Mouse (Mus musculus) T-cell, adult 2 months (primary cell): Measurements from ENCODE around the gene Hhat.
A peak's percentile ranks its signal among the peaks of the same experiment; 100 is the strongest.

ENCODE experiments used
- DNase-seq: peaks from one replicate; pipeline ENCODE4 v3.0.0; 2022; ENCODE audit warnings: low spot score

Gene Hhat

DNA sequence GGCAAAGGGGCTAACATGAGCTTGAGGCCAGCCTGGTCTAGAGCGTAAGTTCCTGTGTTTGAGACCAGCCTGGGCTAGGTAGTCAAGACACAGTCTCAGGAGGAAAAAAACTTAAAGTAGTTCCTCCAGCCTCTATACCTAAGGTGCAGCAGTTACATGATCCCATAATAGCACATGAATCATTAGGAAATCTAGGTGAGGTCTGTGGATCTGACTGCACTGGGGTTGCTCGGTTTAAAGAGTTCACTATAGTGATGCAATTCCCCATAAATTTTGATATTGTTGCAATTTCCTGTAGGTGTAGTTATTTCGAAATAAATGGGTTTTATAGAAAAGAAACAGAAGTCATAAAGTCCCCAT lies 26.2 kb downstream of the Hhat start:
- DNase-seq = no peak

DNA sequence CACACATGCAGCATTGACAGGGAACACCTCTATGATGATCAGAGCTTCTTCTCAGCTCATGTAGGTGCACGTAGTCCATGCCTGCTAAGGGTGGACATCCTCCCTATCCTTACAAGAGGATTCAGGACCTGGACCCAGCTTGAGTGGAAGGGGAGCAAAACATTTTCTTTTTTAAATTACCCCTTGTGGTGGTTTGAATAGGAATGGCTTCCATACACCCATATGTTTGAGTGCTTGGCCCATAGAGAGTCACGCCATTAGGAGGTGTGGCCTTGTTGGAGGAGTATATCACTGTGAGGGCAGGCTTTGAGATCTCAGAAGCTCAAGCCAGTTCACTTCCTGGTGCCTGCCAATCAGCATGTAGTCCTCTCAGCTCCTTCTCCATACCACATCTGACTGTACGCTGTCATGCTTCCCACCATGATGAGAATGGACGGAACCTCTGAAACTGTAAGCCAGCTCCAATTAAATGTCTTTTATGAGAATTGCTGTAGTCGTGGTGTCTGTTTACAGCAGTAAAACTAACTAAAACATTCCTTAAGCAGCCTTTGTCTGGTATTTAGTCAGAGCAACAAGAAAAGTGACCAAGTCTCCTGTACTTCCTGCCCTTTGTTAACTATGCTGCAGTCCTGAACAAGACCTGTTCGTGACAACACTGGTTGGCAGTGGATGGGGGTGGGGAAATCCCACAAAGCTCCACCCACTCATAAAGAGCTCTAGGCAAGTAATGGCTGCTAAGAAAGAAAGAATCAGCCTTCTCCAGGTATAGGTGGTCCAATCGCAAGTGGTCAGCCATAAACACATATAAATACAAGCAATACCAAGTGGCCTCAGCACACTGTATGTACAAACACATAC lies 28.4 kb downstream of the Hhat start:
- no peak for DNase-seq

DNA sequence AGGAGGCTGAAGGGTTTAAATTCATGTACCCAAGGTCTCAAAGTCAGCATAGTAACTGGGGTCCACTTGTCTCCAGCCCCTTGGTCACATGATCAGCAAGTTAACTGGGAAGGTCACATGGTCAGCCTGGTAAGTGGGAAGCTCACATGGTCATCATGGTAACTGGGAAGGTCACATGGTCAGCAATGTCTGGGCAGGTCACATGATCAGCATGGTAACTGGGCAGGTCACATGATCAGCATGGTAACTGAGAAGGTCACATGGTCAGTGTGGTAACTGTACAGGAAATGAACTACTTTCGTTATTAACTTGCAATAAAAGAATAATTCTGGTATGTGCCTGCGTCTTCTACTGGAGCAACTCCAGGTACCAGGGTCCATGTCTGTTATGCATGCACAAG lies 29.1 kb downstream of the Hhat start:
- no peak for DNase-seq

DNA sequence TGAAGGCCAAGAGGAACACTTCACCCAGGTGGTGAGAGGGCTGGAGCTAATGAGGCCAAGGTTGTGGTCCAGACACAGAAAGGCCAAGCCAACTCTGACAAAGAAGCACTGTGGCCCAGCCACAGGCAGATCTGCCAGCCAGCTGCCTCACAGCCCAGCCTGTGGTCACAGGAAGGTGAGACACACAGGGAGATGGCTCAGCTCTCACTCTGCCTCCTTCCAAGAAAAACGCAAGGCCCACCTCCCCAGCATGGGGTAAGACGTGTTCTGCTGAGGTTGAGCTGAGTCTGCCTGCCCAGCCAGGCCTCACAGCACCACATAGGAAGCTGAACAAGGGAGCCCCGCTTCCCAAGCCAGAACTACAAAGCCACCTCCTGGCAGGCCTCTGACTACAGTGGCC lies 34.5 kb downstream of the Hhat start:
- no peak for DNase-seq

DNA sequence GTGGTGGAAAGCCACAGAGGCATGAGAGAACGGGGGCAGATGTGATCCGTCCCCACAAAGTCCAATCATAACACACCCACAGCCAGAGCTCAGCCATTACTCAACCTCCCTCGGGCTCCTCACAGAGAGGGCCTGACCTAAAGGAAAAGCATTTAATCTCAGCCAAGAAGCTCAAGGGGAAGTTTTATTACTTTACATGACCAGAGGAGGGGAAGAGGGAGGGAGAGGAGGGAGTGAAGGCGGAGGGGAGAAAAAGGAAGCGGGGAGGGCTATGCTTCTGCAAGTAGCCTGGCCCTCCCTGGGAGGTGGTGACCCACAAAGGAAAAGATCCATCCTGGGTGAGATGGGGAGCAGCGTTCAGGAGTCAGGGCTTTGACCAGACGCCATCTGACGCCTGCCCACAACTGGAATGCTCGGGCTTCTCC lies 35.0 kb downstream of the Hhat start:
- no peak for DNase-seq

DNA sequence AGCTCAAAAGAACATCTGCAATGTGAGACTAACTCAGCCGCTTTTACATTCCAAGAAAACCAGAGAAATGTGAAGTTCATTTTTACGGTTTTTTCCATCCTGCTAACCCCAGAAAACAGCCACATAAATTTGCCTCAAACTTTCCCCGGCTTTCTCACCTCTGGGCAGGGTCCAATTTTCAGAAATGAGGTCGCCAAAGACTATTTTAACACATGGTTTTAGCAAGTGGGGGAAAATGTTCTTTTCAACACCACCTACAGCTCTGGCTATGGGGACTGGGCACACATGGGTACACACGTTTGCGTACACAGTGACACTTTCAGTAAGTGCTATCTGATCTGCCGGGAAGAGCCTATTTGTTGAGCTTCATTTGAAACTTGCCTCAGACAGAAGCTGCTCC lies 40.5 kb downstream of the Hhat start:
- no peak for DNase-seq

DNA sequence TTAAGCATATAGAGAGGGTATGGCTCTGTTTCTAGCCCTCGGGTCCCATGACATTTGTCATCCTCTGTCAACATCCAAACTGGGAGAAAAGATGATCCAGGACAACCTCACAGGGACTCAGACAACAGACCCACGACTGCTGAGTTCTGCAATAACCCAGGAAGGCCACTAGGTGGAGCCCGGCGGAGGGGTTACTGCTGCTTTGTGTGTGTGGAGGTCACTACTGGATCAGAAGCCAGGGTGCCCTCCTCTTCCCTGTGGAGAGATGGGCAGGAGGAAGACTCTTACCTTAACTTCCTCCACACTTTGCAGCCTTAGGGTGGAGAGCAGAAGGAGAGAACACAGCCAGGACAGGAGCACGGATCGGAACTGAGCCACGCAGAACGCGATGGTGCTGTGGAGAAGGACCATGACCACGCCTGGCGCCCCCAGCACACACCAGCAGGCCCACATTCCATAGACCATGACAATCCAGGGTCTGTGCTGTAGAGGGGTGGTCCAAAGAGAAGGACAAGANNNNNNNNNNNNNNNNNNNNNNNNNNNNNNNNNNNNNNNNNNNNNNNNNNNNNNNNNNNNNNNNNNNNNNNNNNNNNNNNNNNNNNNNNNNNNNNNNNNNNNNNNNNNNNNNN lies 43.9 kb downstream of the Hhat start:
- peak; percentile 37 for DNase-seq

DNA sequence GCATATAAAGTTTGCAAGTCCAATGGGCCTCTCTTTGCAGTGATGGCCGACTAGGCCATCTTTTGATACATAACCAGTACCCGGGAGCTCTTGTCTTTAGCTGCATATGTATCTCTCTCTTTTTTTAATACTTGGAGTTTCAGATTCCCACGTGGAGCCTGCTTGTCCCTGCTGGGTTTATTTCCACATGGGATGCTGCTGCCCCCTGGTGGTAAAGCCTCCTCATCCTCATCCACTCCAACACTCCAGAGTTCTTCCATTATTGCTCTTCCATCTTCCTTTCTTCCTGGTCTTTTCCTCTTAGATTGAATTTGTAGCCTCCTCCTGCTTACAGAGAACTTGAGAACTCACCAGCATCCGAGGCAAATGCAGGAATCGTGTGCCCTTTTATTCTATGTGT lies 48.9 kb downstream of the Hhat start:
- DNase-seq = no peak

DNA sequence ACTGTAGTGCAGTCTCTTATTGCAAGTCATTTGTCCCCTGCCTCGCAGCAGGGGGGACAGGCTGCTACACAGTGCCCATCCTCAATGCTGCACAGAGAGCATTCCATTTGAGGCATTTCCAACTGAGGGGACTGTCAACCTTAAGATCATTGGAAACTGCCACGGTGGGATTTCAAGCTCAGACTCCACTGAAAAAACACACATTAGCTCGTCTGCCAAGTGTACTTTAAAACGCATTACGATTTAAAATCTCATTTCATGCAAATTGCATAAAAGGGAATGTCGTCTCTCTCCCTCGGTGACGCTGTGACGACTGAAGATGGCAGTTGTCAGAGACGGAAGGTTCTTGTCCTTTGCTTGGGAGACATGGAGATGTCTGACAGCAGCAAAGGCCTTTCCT lies 50.9 kb downstream of the Hhat start:
- no peak for DNase-seq

DNA sequence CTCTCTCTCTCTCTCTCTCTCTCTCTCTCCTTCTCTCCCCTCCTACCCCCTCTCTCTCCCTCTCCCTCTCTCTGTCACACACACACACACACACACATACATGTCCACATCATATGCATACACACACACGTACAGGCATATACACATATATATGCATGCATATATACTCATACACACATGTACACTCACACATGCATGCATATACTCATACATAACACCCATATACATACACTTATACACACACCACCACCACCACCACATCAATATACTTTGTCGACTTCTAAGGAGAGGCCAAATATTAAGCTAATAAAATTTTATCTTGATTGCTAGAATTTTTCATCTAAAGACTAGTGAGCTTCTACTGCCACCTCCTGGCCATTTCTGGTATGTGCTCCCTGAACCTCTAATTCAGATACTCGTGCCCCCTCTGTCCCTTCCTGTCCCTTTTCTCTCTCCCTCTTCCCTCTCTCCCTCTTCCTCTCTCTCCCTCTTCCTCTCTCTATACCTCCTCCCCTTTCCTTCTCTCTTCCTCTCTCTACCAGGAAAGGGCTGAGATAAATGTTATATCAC lies 59.2 kb downstream of the Hhat start:
- DNase-seq = peak; percentile 13

DNA sequence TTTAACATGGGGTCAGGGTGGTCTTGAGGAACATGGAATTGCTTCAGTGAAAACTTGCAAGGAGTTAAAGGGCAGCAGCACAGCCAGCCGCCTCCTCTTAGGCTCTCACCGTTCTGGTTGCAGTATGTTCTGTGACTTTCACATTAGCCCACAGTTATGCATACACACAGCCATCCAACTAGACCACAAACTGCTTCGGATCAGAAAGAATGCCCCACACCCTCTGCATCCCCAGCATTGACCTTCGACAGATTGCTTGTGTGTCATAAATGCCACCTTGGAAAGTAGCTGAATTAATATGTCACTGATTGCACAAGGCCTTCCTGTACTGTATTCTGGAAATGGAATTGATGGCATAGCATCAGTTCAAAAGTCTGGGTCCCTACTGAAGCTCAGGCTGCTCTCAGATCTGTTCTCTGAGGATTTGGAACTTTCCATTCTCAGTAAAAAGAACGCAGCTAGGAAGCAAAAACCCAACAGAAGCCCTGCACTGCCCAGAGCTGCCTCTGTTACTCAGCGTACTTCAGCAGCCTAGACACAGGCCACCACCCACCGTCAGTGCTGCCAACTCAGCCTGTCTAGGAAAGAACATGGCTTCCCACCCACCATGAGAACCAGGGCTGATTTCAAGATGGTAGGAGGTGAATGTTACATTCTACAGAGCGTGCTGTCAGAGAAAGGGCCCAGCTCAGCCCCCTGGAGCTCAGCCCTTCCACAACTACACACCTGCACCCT lies 70.5 kb downstream of the Hhat start:
- DNase-seq = no peak

DNA sequence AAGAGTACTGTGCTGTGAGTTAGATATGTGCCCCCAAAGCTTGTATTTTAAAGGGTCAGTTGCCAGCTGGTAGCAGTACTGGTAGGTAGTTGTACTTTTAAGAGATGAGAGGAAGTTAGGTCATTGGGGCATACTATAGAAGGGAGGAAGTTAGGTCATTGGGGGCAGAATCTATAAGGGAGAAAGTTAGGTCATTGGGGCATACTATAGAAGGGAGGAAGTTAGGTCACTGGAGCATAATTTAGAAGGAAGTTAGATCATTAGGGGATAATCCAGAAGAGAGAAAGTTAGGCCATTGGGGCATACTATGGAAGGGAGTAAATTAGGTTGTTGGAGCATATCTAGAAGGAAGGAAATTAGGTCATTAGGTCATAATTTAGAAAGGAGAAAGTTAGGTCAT lies 71.9 kb downstream of the Hhat start:
- no peak for DNase-seq

DNA sequence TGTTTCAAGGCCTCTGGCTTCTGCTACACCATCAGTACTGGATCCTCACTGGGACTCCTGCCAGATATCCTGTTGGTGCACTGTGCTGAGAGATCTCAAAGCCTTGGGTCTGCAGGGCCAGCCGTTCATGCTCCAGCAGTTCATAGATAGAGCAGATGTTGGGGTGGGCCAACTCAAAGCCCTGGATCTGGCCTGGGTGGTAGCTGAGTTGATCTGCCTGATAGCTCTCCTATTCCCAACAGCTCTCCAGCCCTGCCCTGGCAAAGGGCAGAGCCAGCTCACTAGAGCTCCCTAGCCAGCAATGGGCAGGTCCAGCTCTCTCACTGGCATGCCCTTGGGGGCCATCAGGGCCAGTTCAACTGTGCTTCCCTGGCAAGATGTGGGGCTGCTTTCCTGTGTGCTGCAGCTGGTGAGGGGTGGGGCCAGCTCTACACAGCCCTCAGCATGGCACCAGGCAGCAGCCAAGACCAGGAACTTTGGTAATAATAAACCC lies 74.6 kb downstream of the Hhat start:
- DNase-seq = no peak

DNA sequence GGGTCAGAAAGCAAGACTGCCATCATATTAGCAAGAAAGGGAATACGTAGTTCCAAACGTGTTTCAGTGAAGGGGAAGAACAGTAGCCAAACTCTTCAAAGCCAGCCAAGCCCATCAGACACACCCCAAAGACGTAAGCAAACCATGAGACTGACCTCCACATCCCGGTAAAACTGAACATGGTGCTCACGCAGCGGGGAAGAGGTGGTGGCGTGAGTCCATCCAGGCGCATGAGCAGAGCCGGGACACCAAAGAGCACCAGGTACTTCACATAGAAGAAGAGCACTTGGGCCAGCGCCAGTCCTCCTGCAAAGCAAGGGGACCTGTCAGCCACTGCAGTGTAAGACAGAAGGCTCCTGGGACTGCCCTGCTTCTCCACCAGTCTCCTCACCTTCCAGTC lies 77.4 kb downstream of the Hhat start:
- no peak for DNase-seq

DNA sequence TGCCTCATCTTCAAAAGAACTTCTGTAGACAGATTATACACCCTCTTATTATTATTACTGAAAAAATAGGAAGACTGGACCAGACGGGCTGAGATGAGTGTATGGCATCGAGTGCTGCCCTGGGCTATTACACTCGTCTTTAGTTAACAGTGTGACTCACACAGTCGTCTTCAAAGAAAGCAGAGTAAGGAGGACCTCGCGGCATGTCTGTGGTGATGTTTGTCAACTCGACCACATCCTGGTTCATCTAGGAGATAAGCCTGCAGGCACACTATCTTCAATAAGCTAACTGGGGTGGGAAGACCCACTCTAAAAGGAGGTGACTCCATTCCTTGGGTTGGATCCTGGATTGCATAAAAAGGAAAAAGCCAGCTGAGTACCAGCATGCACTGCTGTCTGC lies 78.0 kb downstream of the Hhat start:
- peak; percentile 39 for DNase-seq

DNA sequence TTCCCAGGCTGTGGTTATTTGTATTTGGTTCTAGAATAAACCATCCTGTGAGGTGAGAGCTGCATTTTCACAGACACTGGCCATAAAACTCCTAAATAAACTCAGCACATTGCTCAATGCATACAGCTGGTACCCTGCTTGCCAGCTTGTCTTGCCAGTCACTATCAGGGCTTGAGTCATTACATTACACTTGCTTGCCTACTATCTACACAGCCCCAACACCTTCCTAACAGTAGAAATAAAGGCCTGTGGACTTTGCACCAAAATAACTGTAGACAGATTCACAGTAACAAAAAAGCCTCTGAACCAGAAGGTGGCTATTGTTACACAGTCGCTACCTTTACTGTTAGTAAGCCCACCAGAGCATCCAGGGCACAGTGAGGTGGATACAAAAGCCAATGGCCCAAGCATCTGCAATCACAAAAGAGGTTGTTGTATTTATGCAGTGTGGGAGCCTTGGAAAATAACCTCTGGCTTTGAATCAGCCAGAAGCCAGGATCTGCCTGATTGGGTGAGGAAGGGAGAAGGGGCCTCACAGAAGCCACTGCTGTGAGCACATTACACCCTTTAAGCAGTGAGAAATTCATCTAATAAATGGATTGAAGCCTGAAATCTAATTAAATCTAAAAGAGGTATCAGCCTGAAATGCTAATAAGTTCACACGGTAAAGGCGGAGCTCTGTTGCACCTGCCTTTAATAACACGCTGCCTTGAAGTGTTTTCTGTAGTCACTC lies 88.6 kb downstream of the Hhat start:
- DNase-seq = no peak

DNA sequence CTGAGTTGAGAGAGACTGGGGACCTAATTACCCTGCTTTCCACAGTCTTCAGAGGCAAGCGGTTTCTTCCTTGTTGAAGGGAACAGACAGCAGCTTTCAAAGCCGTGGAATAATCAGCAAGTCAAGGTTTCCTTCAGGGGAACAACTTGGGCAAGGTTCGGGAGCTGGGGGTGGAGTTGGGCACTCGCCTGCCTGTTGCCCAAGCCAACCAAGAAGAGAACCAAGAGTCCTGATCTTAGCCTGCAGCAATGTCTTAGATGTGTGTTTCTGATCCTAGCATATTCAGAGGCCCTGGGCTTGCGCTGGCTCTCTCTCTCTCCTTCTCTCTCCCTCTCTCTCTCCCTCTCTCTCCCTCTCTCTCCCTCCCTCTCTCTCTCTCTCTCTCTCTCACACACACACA lies 93.8 kb downstream of the Hhat start:
- DNase-seq = no peak

DNA sequence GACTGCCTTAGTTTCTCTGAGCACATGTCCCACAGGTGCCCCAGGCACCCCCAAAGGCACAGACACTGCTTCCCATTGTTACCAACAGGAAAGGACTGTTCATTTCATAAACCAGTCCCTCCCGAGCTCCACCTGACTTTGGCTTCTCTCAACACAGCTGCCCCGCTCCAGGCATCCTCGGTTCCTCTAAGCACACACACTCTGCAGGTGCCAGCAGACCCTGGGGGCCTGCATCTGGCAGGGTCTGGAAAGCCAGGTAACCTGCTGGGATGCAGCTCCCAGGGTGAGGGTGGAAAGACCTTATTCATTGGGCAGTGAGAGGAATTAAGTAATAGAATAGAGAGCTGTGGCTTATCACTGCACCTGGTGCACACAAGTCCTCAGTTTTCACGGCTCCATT lies 107.4 kb downstream of the Hhat start:
- no peak for DNase-seq

DNA sequence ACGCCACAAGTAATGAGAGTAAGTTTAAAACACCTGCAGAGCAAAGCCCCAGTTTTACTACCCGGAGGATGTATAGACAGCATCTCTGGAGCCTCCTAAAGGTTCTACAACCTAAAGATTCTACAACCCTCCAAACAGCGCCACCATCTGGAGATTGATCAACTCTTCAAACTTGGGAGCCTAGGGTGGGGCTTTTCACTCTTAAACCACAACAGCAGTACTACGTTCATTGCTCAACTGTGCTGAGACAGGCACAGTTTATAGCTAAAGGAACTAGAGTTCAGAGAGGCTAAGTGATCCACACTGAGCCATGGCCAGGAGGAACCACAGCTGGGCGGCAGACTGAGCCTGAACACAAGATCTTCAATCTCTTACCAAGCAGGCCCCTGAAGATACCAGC lies 107.9 kb downstream of the Hhat start:
- DNase-seq = no peak

DNA sequence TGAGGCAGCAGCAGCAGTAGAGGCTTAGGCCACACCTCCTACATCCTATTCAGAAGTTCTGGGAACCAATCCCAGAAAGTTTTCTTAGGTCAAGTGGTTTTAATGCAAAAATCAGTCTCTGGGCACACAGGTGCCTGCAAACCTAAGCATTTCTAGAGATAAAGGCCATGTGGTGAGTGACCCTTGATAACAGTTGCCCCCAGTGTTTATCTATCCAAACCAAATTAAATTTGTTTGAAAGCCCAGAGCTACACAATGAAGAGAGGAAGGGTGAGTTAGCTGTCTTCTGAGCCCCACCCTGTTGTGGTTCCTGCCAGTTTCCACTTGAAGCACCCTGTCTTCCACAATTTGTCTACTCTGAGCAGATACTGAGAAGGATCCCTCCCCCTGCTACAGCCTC lies 109.4 kb downstream of the Hhat start:
- DNase-seq = no peak

DNA sequence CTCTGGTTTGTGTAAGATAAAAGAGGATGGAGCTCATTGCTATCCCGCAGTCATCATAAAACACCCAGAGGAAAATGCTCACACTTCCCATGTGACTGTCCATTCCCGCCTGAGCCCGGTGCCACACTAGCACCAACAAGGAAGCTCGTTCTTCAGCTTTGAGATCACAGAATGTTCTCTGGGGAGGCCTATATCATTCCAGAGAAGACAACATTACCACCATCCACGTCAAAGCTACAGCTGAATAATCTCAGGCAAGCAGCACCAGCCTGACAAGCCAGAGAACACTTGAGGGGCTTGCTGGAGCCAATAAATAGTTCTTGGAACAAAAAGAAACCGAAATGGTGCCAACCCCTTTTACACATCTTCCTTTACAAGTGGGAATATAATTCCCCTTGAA lies 113.6 kb downstream of the Hhat start:
- no peak for DNase-seq

DNA sequence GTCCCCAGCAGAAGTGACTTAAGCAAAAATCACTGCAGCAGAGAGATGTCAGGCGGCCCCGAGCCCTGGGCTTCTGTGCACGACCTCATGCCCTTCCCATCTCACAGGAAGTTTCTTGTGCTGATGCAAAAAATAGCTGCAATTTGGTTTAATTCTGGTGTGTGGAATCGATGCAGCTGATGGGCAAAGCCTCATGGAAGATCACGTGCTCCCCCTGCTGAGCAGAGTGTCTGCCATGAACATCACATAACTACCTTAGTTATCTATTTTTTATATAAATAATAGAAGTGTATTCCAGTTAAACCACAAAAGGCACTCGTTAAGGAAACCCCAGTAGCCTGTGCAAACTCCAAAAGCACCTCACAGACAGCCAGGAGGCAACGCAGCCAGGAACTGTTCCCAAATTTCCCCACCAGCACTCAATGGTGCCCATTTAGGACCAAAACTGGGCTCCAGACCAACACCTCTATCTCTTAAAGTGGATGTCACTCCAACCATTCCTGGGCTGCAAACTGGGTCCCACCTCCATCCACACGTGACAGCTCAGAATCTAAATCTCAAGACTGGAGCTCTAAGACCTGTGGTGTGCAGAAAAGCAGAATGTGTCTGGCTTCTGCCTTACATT lies 118.9 kb downstream of the Hhat start:
- DNase-seq = no peak
